Mouse (Mus musculus): ENCODE data around the gene Klhl29. TPM values are rescaled to one million over a fixed set of nuclear protein-coding genes. Genes with fewer than 3 reads are reported as not detected.

The Klhl29 gene
- polyA plus RNA-seq, 1 experiment from 2014 or later, result 0.64 TPM

DNA sequence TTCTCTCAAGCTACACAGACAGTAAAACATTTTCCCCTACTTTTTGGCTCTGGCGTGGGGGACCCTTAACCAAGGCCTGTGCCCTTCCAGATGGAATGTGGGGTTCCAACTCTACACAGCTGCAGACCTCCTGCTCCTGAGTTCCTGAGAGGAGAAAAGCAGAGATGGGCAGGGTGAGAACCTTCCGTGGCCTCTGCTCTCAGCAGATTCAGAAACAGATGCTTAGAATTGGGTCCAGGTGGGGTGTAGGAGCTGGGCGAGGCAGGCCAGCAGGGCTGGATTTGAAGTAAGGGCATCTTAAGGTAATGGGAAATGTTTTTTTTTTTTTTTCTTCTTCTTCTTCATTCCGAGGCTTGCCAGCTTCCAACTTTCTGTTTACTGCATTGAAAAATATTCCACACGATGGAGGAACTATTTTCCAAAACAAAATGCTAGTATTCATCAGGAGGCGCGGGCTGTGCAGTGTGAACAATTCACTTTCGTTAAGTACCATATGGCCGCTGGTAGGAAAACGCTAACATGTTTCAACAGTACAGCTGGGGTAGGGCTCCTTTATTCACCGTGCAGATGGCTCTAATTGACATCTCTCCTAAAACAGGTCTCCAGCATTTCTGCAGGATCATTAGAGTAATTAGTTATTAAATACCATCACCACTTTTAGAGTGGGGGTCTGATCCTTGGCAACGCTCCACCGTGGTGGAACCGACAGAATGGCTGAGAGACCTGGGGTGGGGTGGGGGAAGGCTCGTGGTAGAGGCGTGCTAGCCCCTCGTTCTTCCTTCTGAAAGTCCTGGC, 135.8 kb downstream of the Klhl29 start:
- Histone ChIP-seq H3K4me2 (replicated peaks; ENCODE audit: low read depth) (no peak overlapping the region), H3K4me1 (replicated peaks; ENCODE audit: control insufficient read depth, insufficient read depth) (no peaks in the 10 kb centered on the region), H3K4me3 (ENCODE audit: low read depth, low read length) (no peak overlapping the region), H3K27ac (replicated peaks) (no peak overlapping the region), H3K36me3 (ENCODE audit: control insufficient read depth, insufficient read depth, low read length) (no peaks in the 10 kb centered on the region), H3K9me3 (ENCODE audit: control insufficient read depth, low read length) (no peaks in the 10 kb centered on the region), H3K27me3 (ENCODE audit: control insufficient read depth, insufficient read depth, low read length) (no peaks in the 10 kb centered on the region), H3K9ac (ENCODE audit: low read length) (no peak overlapping the region)
- WGBS, result 74% methylated on average over 17 of the region's 17 CpGs
- TF ChIP-seq EP300 (optimal IDR thresholded peaks at IDR 0.05) (no peak), CTCF (IDR thresholded peaks at IDR 0.05; ENCODE audit: low read depth) (no peak)
- ATAC-seq (ENCODE audit: low FRiP score, low TSS enrichment), result no peak
- no peak for DNase-seq (ENCODE audit: low spot score)

DNA sequence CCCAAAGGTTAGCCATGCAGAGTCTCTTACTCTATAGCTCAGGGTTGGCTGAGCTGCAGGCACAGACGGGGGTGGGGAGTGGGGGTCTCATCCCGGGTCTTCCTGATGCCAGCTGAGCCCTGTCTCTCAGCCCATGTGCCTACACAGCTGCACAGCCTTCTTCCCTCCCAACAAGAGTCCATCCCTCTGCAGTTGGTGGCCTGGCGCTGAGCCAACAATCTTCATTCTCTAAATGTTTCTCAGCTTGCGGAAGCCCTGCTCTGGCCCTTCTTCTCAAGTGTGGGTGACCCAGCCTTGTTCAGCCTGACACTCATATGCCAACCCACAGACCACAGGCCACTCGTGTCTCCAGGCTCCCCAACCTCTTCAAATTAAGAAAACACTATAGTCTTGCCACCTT, 138.4 kb downstream of the Klhl29 start:
- peak; percentile 33 for DNase-seq (ENCODE audit: low spot score)
- ATAC-seq (ENCODE audit: low FRiP score, low TSS enrichment), result peak; percentile 21; the same call in 1 of the 2 replicates
- Histone ChIP-seq H3K9ac (ENCODE audit: low read length) (no peak overlapping the region), H3K4me1 (replicated peaks; ENCODE audit: control insufficient read depth, insufficient read depth) (no peaks in the 10 kb centered on the region), H3K27ac (replicated peaks) (no peak overlapping the region), H3K36me3 (ENCODE audit: control insufficient read depth, insufficient read depth, low read length) (no peaks in the 10 kb centered on the region), H3K4me2 (replicated peaks; ENCODE audit: low read depth) (no peak overlapping the region), H3K27me3 (ENCODE audit: control insufficient read depth, insufficient read depth, low read length) (no peaks in the 10 kb centered on the region), H3K9me3 (ENCODE audit: control insufficient read depth, low read length) (no peaks in the 10 kb centered on the region), H3K4me3 (ENCODE audit: low read depth, low read length) (no peak overlapping the region)
- no peak for TF ChIP-seq EP300 (optimal IDR thresholded peaks at IDR 0.05)
- TF ChIP-seq CTCF (IDR thresholded peaks at IDR 0.05; ENCODE audit: low read depth), result no peak
- 48% methylated on average over 5 of the region's 5 CpGs for WGBS

DNA sequence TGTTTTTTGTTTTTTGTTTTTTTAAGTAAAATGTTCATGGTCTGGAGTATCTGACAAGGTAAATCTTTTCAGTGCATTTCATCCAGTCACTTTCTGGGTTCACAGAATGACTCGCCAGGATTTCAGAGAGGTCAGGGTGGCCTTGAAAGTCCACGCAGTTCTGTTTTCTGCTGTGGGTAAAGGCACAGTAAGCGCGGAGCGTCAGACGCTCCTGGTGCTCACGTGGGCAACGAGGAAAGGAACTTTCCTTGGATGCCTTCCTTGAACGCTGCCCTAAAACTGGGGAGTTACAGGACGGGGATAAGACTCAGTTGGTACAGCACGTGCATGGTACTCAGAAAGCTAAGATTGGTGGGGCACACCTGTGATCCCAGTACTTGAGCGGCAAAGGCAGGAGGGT, 139.9 kb downstream of the Klhl29 start:
- TF ChIP-seq CTCF (IDR thresholded peaks at IDR 0.05; ENCODE audit: low read depth) (no peak), EP300 (optimal IDR thresholded peaks at IDR 0.05) (no peak)
- no peak overlapping the region for H3K4me3 ChIP-seq (ENCODE audit: low read depth, low read length)
- no peak for DNase-seq (ENCODE audit: low spot score)
- no peak overlapping the region for H3K9ac ChIP-seq (ENCODE audit: low read length)
- no peaks in the 10 kb centered on the region for H3K9me3 ChIP-seq (ENCODE audit: control insufficient read depth, low read length)
- 86% methylated on average over 12 of the region's 12 CpGs for WGBS
- no peak for ATAC-seq (ENCODE audit: low FRiP score, low TSS enrichment)
- no peaks in the 10 kb centered on the region for H3K27me3 ChIP-seq (ENCODE audit: control insufficient read depth, insufficient read depth, low read length)
- no peaks in the 10 kb centered on the region for H3K4me1 ChIP-seq (replicated peaks; ENCODE audit: control insufficient read depth, insufficient read depth)
- no peak overlapping the region for H3K4me2 ChIP-seq (replicated peaks; ENCODE audit: low read depth)
- H3K27ac ChIP-seq (replicated peaks), result no peak overlapping the region
- no peaks in the 10 kb centered on the region for H3K36me3 ChIP-seq (ENCODE audit: control insufficient read depth, insufficient read depth, low read length)

GRCm38 (mm10) chr12:5230504-5230903, 145.0 kb downstream of the Klhl29 start:
- Histone ChIP-seq H3K9ac (ENCODE audit: low read length) (no peak overlapping the region), H3K27ac (replicated peaks) (no peak overlapping the region), H3K4me3 (ENCODE audit: low read depth, low read length) (no peak overlapping the region), H3K4me1 (replicated peaks; ENCODE audit: control insufficient read depth, insufficient read depth) (no peaks in the 10 kb centered on the region), H3K4me2 (replicated peaks; ENCODE audit: low read depth) (no peak overlapping the region), H3K36me3 (ENCODE audit: control insufficient read depth, insufficient read depth, low read length) (no peaks in the 10 kb centered on the region), H3K9me3 (ENCODE audit: control insufficient read depth, low read length) (no peaks in the 10 kb centered on the region), H3K27me3 (ENCODE audit: control insufficient read depth, insufficient read depth, low read length) (no peaks in the 10 kb centered on the region)
- 94% methylated on average over 5 of the region's 5 CpGs for WGBS
- DNase-seq (ENCODE audit: low spot score), result no peak
- no peak for ATAC-seq (ENCODE audit: low FRiP score, low TSS enrichment)
- no peak for TF ChIP-seq EP300 (optimal IDR thresholded peaks at IDR 0.05)
- no peak for TF ChIP-seq CTCF (IDR thresholded peaks at IDR 0.05; ENCODE audit: low read depth)

- Histone ChIP-seq H3K27me3 (ENCODE audit: control insufficient read depth, insufficient read depth, low read length) (no peaks in the 10 kb centered on the region), H3K4me1 (replicated peaks; ENCODE audit: control insufficient read depth, insufficient read depth) (no peaks in the 10 kb centered on the region), H3K27ac (replicated peaks) (no peak overlapping the region), H3K36me3 (ENCODE audit: control insufficient read depth, insufficient read depth, low read length) (no peaks in the 10 kb centered on the region), H3K4me2 (replicated peaks; ENCODE audit: low read depth) (no peak overlapping the region), H3K4me3 (ENCODE audit: low read depth, low read length) (no peak overlapping the region), H3K9ac (ENCODE audit: low read length) (no peak overlapping the region), H3K9me3 (ENCODE audit: control insufficient read depth, low read length) (no peaks in the 10 kb centered on the region)
- DNase-seq (ENCODE audit: low spot score), result no peak
- TF ChIP-seq EP300 (optimal IDR thresholded peaks at IDR 0.05) (no peak), CTCF (IDR thresholded peaks at IDR 0.05; ENCODE audit: low read depth) (no peak)
- ATAC-seq (ENCODE audit: low FRiP score, low TSS enrichment), result no peak
- WGBS, result 67% methylated on average over 14 of the region's 14 CpGs
Observed at GRCm38 (mm10) chr12:5226676-5227654, 148.5 kb downstream of the Klhl29 start.
